Mouse (Mus musculus): ENCODE measurements around the gene Tgds. TPM values are rescaled to one million over a fixed set of nuclear protein-coding genes. Genes with fewer than 3 reads are reported as not detected.

Tgds gene
- polyA plus RNA-seq, 1 experiment from 2014 or later, result 17.9 TPM

DNA sequence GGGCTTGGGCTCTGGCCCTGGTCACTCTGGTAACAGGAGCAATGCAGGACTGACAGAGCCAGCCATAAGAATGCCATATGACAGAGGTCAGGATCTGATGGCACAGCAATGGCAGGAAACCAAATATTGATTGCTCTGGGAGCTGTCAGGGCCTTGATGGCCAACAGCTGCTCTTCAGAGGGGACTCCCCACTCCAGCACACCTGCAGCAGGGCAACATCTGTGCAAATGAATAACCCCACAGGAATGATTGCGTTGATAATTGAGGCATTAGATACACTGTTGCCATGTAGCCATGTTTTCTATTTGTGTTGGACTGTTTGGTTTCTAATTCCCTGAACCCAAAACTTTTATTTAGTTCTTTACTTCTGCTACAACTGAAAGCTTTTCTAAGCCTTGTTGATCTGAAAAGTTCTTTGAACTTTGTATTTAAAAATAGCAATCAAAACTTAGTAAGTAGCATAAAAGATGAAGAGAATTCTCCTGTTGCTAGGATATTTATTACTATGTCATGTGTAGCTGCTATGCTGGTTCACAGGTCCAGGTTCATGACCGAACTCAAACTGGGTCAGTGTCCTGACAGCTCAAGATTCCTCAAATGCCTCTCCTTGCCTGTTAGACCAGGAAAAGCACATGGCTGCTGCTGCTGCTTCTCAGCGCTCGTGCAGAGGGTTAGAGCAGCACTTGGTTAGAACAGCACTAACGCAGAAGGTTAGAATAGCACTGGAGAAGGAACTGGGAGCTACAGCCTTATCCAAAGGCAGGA, 46.1 kb downstream of the Tgds start:
- no peaks in the 10 kb centered on the region for H3K9me3 ChIP-seq (replicated peaks)
- H3K4me1 ChIP-seq (replicated peaks), result peaks cover 14% of the 10 kb centered on the region
- H3K36me3 ChIP-seq, result no peaks in the 10 kb centered on the region
- no peak overlapping the region for H3K9ac ChIP-seq
- no peak overlapping the region for H3K4me2 ChIP-seq
- no peak overlapping the region for H3K4me3 ChIP-seq (replicated peaks)
- DNase-seq, result no peak
- no peaks in the 10 kb centered on the region for H3K27me3 ChIP-seq
- 61% methylated on average over 5 of the region's 5 CpGs for WGBS (ENCODE audit: insufficient replicate concordance)
- ATAC-seq (ENCODE audit: low read depth), result no peak
- no peak overlapping the region for H3K27ac ChIP-seq

DNA sequence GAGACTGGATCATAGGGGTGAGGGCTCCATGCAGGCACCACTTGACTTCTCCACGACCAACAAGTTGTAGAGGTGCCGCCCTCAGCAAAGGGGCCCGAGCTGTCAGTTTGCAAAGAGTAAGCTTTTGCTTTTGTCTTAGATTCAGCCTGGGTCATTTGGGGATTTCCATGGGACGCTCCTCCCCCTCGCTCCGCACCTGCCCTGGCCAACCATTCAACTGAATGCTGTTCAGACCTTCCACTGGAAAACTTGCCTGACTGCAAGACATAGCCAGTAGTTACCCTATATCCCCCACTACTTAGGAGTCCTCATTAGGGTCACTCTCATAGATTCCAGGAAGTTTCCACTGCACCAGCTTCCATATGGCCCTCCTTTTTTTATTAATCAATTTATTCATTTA, 48.7 kb downstream of the Tgds start:
- peaks cover 7% of the 10 kb centered on the region for H3K4me1 ChIP-seq (replicated peaks)

GRCm38 (mm10) chr14:118080606-118081005, 51.9 kb downstream of the Tgds start:
- no peak overlapping the region for H3K9ac ChIP-seq
- no peaks in the 10 kb centered on the region for H3K4me1 ChIP-seq (replicated peaks)
- H3K36me3 ChIP-seq, result no peaks in the 10 kb centered on the region
- H3K27me3 ChIP-seq, result no peaks in the 10 kb centered on the region
- no peak overlapping the region for H3K27ac ChIP-seq
- ATAC-seq (ENCODE audit: low read depth), result no peak
- no peaks in the 10 kb centered on the region for H3K9me3 ChIP-seq (replicated peaks)
- no peak for DNase-seq
- no peak overlapping the region for H3K4me3 ChIP-seq (replicated peaks)
- WGBS (ENCODE audit: insufficient replicate concordance), result 62% methylated on average over 11 of the region's 11 CpGs
- no peak overlapping the region for H3K4me2 ChIP-seq

More for the DNA sequence above, 48.7 kb downstream of the Tgds start:
- Histone ChIP-seq H3K27me3 (no peaks in the 10 kb centered on the region), H3K9ac (no peak overlapping the region), H3K4me2 (no peak overlapping the region), H3K4me3 (replicated peaks) (no peak overlapping the region), H3K27ac (no peak overlapping the region), H3K36me3 (no peaks in the 10 kb centered on the region), H3K9me3 (replicated peaks) (no peaks in the 10 kb centered on the region)
- ATAC-seq (ENCODE audit: low read depth), result no peak
- 75% methylated on average over 6 of the region's 6 CpGs for WGBS (ENCODE audit: insufficient replicate concordance)
- no peak for DNase-seq

GRCm38 (mm10) chr14:118070100-118070499, 62.5 kb downstream of the Tgds start:
- Histone ChIP-seq H3K9me3 (replicated peaks) (no peaks in the 10 kb centered on the region), H3K9ac (no peak overlapping the region), H3K36me3 (no peaks in the 10 kb centered on the region), H3K4me3 (replicated peaks) (no peak overlapping the region), H3K27ac (no peak overlapping the region), H3K4me2 (no peak overlapping the region), H3K27me3 (no peaks in the 10 kb centered on the region), H3K4me1 (replicated peaks) (no peaks in the 10 kb centered on the region)
- no peak for ATAC-seq (ENCODE audit: low read depth)
- DNase-seq, result no peak
- 34% methylated on average over 12 of the region's 12 CpGs for WGBS (ENCODE audit: insufficient replicate concordance)

DNA sequence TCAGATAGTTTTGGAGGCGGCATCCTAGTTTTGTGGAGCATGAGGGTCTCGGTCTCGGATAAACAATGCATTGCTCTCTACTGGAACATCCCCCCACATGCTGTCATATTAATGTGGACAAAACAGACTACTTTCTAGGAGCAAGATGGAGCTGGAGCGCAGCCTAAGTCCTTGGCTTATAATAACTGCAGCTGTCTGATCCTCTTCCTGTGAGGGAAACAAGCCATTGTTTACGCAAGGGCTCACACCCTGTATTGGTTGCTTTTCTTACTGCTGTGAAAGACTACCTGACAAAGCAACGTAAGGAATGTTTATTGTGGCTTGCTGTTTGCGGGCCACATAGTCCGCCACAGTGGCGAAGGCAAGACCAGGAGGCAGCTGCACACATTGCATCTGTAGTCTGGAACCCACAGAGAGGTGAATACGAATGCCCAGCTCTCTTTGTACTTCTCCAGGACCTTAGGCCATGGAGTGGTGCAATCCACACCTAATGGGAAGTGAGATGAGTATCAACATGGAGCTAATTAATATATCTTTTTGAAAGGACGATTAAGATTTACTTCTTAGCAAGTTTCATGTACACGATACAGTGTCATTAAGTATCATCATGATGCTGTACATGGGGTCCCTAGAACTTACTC, 63.0 kb downstream of the Tgds start:
- Histone ChIP-seq H3K9ac (no peak overlapping the region), H3K36me3 (no peaks in the 10 kb centered on the region), H3K4me2 (no peak overlapping the region), H3K27ac (no peak overlapping the region), H3K4me3 (replicated peaks) (no peak overlapping the region), H3K4me1 (replicated peaks) (no peaks in the 10 kb centered on the region), H3K27me3 (no peaks in the 10 kb centered on the region), H3K9me3 (replicated peaks) (no peaks in the 10 kb centered on the region)
- no peak for DNase-seq
- ATAC-seq (ENCODE audit: low read depth), result no peak
- 69% methylated on average over 12 of the region's 12 CpGs for WGBS (ENCODE audit: insufficient replicate concordance)

Other genes with a start within 250 kb of the Tgds start
- 0.32 and 0.38 TPM in 2 replicates for gene Dct, start 80.5 kb downstream of the Tgds start, polyA plus RNA-seq (2015; fragmentation: Nextera tagmentation; extraction: Ambion mirVana)
- 13.8 and 14.7 TPM in 2 replicates for gene Gpr180, start 4.4 kb upstream of the Tgds start, polyA plus RNA-seq (2015; fragmentation: Nextera tagmentation; extraction: Ambion mirVana)
- gene Sox21, start 104.3 kb upstream of the Tgds start, polyA plus RNA-seq (2015; fragmentation: Nextera tagmentation; extraction: Ambion mirVana), result not detected in 2 replicates
- not detected in 2 replicates for gene Gm9376, start 134.2 kb upstream of the Tgds start, polyA plus RNA-seq (2015; fragmentation: Nextera tagmentation; extraction: Ambion mirVana)

Data from liver, embryonic 13.5 days (tissue).